Mouse (Mus musculus) monocyte, adult 5-6 weeks (primary cell): Measurements from ENCODE around the gene Prr5. TPM values are rescaled to one million over a fixed set of nuclear protein-coding genes. Genes with fewer than 3 reads are reported as not detected.

Experiments
- ATAC-seq: fragments of 153-309, 156-312 bp; replicated peaks from 2 replicates; pipeline ENCODE4 v1.8.0; 2017; ENCODE audit warnings: mild to moderate bottlenecking; ENCODE audit not compliant: low TSS enrichment, insufficient number of reproducible peaks, severe bottlenecking, poor library complexity, low FRiP score
- total RNA-seq: library from RNA; stranded (forward); fragments of 200-1000, 200-491, 200-594 nt; gene quantifications from 3 replicates; pipeline ENCODE4 v1.2.3, GENCODE M21; 2017

The Prr5 gene
- total RNA-seq, 1 experiment from 2014 or later: 3.7 TPM

GRCm38 (mm10) chr15:84672616-84673015, 3.2 kb downstream of the Prr5 start:
- ATAC-seq: no peak

GRCm38 (mm10) chr15:84674329-84675067, 5.1 kb downstream of the Prr5 start:
- ATAC-seq: no peak

- no peak for ATAC-seq
Measured at GRCm38 (mm10) chr15:84675317-84675716, 5.9 kb downstream of the Prr5 start.

GRCm38 (mm10) chr15:84677943-84678342, 8.5 kb downstream of the Prr5 start:
- no peak for ATAC-seq

- ATAC-seq: no peak
Measured at GRCm38 (mm10) chr15:84679090-84679489, 9.7 kb downstream of the Prr5 start.

GRCm38 (mm10) chr15:84679794-84680193, 10.4 kb downstream of the Prr5 start:
- ATAC-seq: no peak

GRCm38 (mm10) chr15:84680545-84681454, 11.4 kb downstream of the Prr5 start:
- no peak for ATAC-seq

GRCm38 (mm10) chr15:84681455-84682193, 12.2 kb downstream of the Prr5 start:
- ATAC-seq: no peak

- no peak for ATAC-seq
Measured at GRCm38 (mm10) chr15:84682206-84682605, 12.8 kb downstream of the Prr5 start.

GRCm38 (mm10) chr15:84682821-84683220, 13.4 kb downstream of the Prr5 start:
- no peak for ATAC-seq

- no peak for ATAC-seq
Measured at GRCm38 (mm10) chr15:84684520-84684919, 15.1 kb downstream of the Prr5 start.

- peak; percentile 74 for ATAC-seq
Measured at GRCm38 (mm10) chr15:84685417-84685816, 16.0 kb downstream of the Prr5 start.

GRCm38 (mm10) chr15:84687904-84688303, 18.5 kb downstream of the Prr5 start:
- no peak for ATAC-seq

GRCm38 (mm10) chr15:84689356-84689755, 19.9 kb downstream of the Prr5 start:
- ATAC-seq: no peak

GRCm38 (mm10) chr15:84691513-84691912, 22.1 kb downstream of the Prr5 start:
- ATAC-seq: no peak

- ATAC-seq: no peak
Measured at GRCm38 (mm10) chr15:84692645-84693044, 23.2 kb downstream of the Prr5 start.

- ATAC-seq: no peak
Measured at GRCm38 (mm10) chr15:84696021-84696420, 26.6 kb downstream of the Prr5 start.

GRCm38 (mm10) chr15:84697611-84698011, 28.2 kb downstream of the Prr5 start:
- no peak for ATAC-seq

GRCm38 (mm10) chr15:84698189-84698588, 28.8 kb downstream of the Prr5 start:
- no peak for ATAC-seq
